Mouse (Mus musculus): ENCODE measurements around the gene Olfr1335. TPM values are rescaled to one million over a fixed set of nuclear protein-coding genes. Genes with fewer than 3 reads are reported as not detected.

The Olfr1335 gene
- not detected in 4 replicates for total RNA-seq (2023)

GRCm38 (mm10) chr4:118809844-118810243, at the start of gene Olfr1335:
TSS of gene Olfr1335 (minus strand) at chr4:118809944.

DNA sequence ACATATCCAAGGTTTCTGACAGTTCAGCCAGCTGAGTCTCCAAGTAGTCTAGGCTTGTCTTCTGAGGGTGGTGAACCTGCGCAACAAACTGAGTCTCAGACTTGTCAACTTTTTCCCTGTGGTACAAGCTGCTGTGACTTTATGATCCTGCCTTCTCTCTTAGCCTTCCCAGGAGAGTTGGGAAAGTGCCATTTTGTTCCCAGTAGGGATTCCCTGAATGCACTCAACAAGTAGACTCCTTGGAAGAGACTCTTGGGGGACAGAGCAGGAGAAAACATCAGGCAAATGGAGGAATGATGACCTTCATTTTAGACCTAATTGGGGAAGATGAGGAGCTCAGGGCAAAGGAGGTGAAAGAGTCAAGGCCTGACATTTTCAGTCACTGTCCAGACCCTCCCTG, 26.4 kb upstream of the Olfr1335 start, which contains the start of gene Olfr1333:
Gene Olfr1333 (minus strand): TSS at position 101 of the 400 bp plus-strand sequence.

GRCm38 (mm10) chr4:118782486-118782885, 27.3 kb downstream of the Olfr1335 start, which contains the start of gene Olfr1337:
TSS of gene Olfr1337 (minus strand) at chr4:118782586.

Other genes with a start within 250 kb of the Olfr1335 start
- not detected in 4 replicates for gene Cfap57, start 189.2 kb downstream of the Olfr1335 start, total RNA-seq (2023)
- 54.0 to 76.3 TPM (median 63.6 TPM) in 4 replicates for gene Ebna1bp2, start 189.1 kb downstream of the Olfr1335 start, total RNA-seq (2023)
- not detected in 4 replicates for gene Olfr62, start 151.0 kb downstream of the Olfr1335 start, total RNA-seq (2023)
- not detected in 4 replicates for gene Olfr1342, start 117.2 kb downstream of the Olfr1335 start, total RNA-seq (2023)
- gene Olfr1341, start 106.4 kb downstream of the Olfr1335 start, total RNA-seq (2023), result not detected in 4 replicates
- not detected in 4 replicates for gene Olfr1340, start 89.8 kb downstream of the Olfr1335 start, total RNA-seq (2023)
- not detected in 4 replicates for gene Olfr1339, start 77.8 kb downstream of the Olfr1335 start, total RNA-seq (2023)
- gene Olfr1338, start 51.2 kb downstream of the Olfr1335 start, total RNA-seq (2023), result not detected in 4 replicates
- not detected in 4 replicates for gene Olfr1337, start 27.4 kb downstream of the Olfr1335 start, total RNA-seq (2023)
- gene Olfr1333, start 26.3 kb upstream of the Olfr1335 start, total RNA-seq (2023), result not detected in 4 replicates
- gene Olfr1331, start 54.7 kb upstream of the Olfr1335 start, total RNA-seq (2023), result not detected in 4 replicates
- gene Olfr1330, start 78.7 kb upstream of the Olfr1335 start, total RNA-seq (2023), result not detected in 4 replicates
- not detected in 4 replicates for gene Olfr1329, start 107.5 kb upstream of the Olfr1335 start, total RNA-seq (2023)
- gene Olfr1328, start 128.7 kb upstream of the Olfr1335 start, total RNA-seq (2023), result not detected in 4 replicates
- gene Lao1, start 151.6 kb upstream of the Olfr1335 start, total RNA-seq (2023), result not detected in 4 replicates

All from B cell, adult 62 days (primary cell).